Mouse (Mus musculus) MEL (cell line): ENCODE data around the gene Gsg1l2.

Source experiments
- CTCF ChIP-seq, 3 experiments: IDR thresholded peaks in 2 of 3; conservative IDR thresholded peaks in 1 of 3; 2 replicates each; pipeline ENCODE4 v1.5.1; 2011 to 2012; ENCODE audit warnings: low read length in 3 of 3, low read depth in 2 of 3, mild to moderate bottlenecking in 2 of 3, improper control_type of control experiment in 1 of 3, inconsistent platforms in 1 of 3, mixed read lengths in 1 of 3, moderate library complexity in 1 of 3; ENCODE audit not compliant: control insufficient read depth in 1 of 3, insufficient read depth in 1 of 3, poor library complexity in 1 of 3, severe bottlenecking in 1 of 3
- TCF12 ChIP-seq: IDR thresholded peaks from 2 replicates; pipeline ENCODE4 v1.6.1; 2014; ENCODE audit warnings: low read depth, mild to moderate bottlenecking, inconsistent platforms, low read length, improper control_type of control experiment, moderate library complexity

DNA sequence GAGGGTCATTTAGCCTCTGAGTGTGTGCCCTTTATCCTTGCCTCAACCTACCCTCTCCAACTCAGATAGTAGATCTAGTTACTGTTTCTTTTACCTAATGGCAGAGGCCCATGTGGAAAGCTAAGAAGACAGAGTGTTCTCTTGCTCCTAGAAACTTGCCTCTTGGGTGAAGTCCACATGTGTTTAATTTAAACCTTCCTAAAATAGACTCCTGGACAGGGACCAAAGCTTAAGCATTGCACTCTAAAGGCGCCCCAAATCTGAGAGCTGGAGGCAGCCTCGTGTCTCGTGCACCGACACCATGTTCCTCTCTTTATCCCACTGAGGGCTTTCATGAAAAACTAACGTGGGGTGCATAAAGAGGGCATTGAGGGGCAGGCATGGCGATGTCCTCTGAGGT lies 47.3 kb upstream of the Gsg1l2 start:
- TF ChIP-seq TCF12, result no peak
- no peak for TF ChIP-seq CTCF (IDR thresholded peaks at IDR 0.05 in 2 of 3, conservative IDR thresholded peaks at IDR 0.05 in 1 of 3; ENCODE audit: control insufficient read depth in 1 of 3, insufficient read depth in 1 of 3, low read depth in 2 of 3, low read length in 3 of 3, poor library complexity in 1 of 3, severe bottlenecking in 1 of 3)
